Mouse (Mus musculus): Measurements from ENCODE around the gene Sfxn5.
A peak's percentile ranks its signal among the peaks of the same experiment; 100 is the strongest.

The Sfxn5 gene

GRCm38 (mm10) chr6:85333000-85333669 is at the start of gene Sfxn5:
TSS of gene Sfxn5 (minus strand) at chr6:85333422.
- peak; percentile 63 for DNase-seq (ENCODE audit: low read depth, low spot score)

DNA sequence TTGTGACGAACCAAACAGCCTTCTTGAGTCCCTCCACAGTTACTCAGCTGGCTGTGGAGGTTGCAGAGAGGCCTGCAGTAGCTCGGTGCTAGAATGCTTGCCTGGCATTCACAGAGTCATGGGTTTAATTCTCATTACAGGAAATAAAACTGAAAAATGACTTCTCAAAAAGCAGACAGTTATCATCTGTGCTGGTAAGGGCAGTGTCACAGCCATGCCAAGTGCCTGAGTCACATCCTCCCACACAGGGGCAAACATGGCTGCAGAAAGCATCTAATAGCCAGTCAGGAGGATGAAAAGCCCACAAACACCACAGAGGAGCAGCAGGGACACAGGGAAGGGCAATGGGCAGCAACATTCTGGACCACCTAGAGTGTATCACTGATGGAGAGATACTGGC is 49.6 kb upstream of the Sfxn5 start:
- no peak for DNase-seq (ENCODE audit: low read depth, low spot score)

DNA sequence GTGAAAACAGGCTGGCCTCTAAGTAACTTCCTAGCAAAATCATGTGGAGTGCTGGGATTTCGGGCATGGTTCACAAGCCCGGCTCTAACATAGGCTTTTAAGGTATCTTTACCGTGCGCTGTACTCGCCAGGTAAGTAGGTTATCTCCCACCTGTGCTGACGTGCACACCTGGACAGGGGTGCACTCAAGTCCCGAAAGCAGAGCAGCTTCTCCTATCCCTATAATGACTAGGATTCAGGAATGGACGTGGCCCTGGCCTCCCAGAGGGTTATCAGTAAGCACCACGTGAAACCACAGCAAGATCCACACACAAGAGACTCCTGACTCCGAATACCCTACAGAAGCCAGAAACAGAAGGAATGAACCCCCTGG is 48.4 kb upstream of the Sfxn5 start:
- no peak for DNase-seq (ENCODE audit: low read depth, low spot score)

- DNase-seq (ENCODE audit: low read depth, low spot score) = no peak
Measured at GRCm38 (mm10) chr6:85380901-85381647, 47.9 kb upstream of the Sfxn5 start.

- no peak for DNase-seq (ENCODE audit: low read depth, low spot score)
Measured at GRCm38 (mm10) chr6:85380201-85380900, 47.1 kb upstream of the Sfxn5 start.

DNA sequence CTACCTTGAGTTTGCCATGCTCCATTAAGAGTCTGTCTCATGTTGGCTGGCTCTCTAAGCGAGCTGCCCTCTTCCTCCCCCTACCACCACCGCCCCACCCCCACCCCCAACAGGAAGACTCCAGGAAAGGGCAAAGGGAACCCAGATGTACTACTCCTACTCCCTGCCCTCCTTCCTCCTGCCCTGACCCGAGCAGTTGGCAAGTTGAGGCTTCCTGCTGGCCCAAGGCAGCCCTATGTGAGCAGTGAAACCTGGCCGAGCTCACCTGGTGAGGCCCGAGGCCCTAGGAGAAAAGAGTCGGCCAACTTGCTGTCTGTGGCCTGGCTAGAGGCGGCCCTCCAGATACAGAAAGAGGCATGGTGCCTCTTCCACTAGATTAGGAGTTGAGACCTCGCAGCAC is 45.4 kb upstream of the Sfxn5 start:
- DNase-seq (ENCODE audit: low read depth, low spot score) = no peak

GRCm38 (mm10) chr6:85377876-85378275 is 44.7 kb upstream of the Sfxn5 start:
- DNase-seq (ENCODE audit: low read depth, low spot score) = no peak

- DNase-seq (ENCODE audit: low read depth, low spot score) = no peak
Measured at GRCm38 (mm10) chr6:85377066-85377734, 44.0 kb upstream of the Sfxn5 start.

DNA sequence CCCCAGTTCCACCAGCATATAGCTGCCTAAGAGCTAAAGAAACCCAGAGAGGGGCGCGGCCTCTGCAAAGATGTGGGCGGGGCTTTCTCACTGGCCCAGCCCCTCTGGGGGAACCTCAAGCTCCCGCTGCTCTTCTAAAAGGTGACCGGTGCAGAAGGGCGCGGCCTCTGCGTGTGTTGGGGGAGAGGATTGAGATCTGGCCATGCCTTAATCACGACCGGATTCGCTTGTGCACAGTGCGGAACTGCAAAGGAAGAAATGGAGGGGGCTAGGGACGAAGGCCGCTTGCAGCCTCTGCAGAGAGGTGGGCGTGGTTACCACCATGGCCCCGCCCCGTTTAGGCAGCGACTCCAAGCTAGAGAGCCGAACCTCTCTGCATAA is 41.5 kb upstream of the Sfxn5 start:
- peak; percentile 94 for DNase-seq (ENCODE audit: low read depth, low spot score)

DNA sequence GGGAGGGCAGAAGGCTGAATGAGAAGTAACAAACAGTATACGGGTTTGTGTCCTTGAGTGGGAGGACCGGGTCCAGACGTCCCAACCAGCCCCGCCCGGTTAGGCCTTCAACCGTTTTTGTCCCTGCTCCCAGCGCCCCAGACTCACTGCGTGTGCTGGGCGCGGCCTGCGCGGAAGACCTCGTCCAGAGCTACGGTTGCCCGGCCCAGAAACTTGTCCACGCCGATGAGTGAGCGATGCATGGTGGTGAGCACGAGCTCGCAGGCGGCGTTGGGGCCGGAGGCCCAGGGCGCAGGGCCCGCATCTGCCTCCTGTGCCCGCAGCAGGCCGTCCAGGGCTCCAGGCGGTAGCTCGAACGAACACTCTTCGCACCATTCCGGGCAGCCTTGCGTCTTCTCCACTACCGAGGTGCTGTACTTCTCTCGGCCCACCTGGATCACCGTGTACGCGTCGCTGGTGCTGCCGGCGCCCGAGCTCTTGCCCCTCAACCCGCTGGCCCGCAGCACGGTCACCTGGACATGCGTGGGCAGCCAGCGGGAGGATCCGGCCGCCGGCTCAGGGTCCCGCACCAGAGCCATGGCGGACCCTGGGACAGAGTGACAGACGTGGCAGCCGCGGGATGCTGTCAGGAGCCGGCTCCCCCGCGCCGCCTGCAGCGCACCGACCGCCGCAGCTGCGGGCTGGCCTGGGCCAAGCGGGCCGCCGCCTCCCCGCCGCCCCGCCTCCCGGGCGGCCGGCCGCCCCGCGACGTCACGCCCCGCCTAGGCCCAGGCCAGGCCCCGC is 40.9 kb upstream of the Sfxn5 start, which contains the start of gene Rab11fip5:
TSS of gene Rab11fip5 (minus strand) at position 684 of the 783 bp plus-strand sequence.
- no peak for DNase-seq (ENCODE audit: low read depth, low spot score)

- DNase-seq (ENCODE audit: low read depth, low spot score) = no peak
Measured at GRCm38 (mm10) chr6:85373066-85373860, 40.0 kb upstream of the Sfxn5 start.

DNA sequence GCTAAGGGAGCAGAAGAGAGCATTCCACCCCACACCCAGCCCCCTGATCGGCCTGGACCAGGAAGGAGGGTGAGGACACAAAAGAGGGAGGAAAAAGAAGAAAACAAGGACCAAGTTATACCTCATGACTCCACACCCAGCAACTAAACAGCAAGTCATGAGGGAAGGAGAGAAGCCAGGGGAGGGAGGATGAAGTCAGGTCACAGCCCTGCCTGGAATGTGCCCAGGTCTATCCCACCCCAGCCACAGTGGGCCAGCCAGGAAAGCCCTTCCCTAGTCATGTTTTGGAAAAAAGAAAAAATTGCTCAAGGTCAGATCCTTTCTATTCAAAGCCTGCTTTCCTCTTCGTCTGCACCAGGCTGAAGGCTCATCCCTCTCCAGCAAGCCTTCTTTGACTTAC is 39.3 kb upstream of the Sfxn5 start:
- no peak for DNase-seq (ENCODE audit: low read depth, low spot score)

DNA sequence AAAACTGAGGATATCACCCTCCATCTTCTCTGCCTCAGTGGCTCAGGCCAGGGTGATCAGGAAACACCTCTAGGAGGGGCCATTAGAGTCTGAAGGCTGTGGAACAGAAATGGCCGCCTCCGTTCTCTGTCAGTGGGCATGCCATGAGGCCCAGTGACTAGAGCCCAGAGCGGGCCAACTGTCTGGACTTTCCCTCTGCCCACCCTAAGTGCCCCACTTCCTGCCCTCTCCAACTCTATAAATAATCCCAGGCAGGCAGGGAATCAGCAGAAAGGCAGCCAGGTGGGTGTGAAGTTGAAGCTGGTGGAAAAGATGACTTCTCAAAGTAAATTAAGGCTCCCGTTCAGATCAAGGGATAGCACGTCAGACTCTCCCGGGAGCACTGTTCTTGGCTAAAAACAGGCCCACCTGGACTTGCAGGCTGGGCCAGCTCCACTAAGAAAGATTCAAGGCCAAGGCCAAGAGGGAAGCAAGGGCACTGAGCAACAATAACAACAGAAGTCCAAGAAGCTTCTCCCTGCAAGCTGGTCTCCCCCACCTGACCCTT is 38.7 kb upstream of the Sfxn5 start:
- DNase-seq (ENCODE audit: low read depth, low spot score) = no peak

- no peak for DNase-seq (ENCODE audit: low read depth, low spot score)
Measured at GRCm38 (mm10) chr6:85370666-85371430, 37.6 kb upstream of the Sfxn5 start.

- DNase-seq (ENCODE audit: low read depth, low spot score) = no peak
Measured at GRCm38 (mm10) chr6:85370041-85370440, 36.8 kb upstream of the Sfxn5 start.

- no peak for DNase-seq (ENCODE audit: low read depth, low spot score)
Measured at GRCm38 (mm10) chr6:85369181-85369860, 36.1 kb upstream of the Sfxn5 start.

DNA sequence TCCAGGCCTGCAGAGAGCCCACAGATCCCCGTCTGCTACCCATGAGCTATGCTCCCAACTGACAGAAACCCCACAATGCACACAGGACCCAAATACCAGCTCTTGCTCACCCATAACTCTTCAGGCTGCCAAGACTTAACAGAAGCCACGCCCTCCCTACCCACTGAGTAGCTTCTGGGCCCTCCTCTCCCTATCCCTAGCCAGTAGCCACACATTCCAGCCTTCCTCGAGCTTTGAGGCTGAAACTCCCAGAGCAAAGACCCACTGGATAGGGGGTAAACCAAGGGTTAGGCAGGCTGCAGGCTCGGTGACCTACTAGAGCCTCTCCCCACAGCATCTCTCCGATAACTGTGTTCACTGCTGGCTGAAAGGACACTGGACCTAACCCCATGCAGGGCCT is 35.5 kb upstream of the Sfxn5 start:
- no peak for DNase-seq (ENCODE audit: low read depth, low spot score)

DNA sequence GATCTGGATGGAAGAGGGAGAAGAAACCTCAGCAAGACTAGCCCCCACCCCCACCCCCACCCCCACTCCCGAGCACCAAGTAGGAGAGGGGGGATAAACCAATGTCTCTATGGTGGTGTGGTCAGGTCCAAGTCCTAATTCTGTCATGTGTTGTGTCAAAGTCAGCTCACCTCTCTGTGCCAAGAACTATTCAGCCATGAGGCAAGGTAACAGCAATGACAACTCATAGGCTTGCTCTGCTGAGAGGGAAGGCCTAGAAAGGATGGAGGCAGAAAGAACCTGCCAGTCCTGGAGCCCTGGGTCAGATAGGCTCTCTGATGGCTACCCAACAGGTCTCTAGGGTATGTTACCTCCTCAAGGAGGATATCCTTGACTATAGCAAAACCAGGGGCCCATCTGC is 34.9 kb upstream of the Sfxn5 start:
- DNase-seq (ENCODE audit: low read depth, low spot score) = no peak

GRCm38 (mm10) chr6:85366387-85366786 is 33.2 kb upstream of the Sfxn5 start:
- no peak for DNase-seq (ENCODE audit: low read depth, low spot score)
